Mouse (Mus musculus) left cerebral cortex, postnatal 36 days (tissue): Measurements from ENCODE around the gene 1700019N19Rik. TPM values are rescaled to one million over a fixed set of nuclear protein-coding genes. Genes with fewer than 3 reads are reported as not detected.

Source experiments
- DNase-seq, 2 experiments: peaks; one replicate each; pipeline ENCODE4 v3.0.0; 2021 to 2022; ENCODE audit warnings: low spot score in 2 of 2, mixed read lengths in 1 of 2
- intact Hi-C: fragments of 180-260 bp; cut with DNase I; formaldehyde crosslinking; loops from one replicate; pipeline ENCODE4 v1.15.1; 2025
- total RNA-seq, 2 experiments: library from RNA; stranded (reverse); gene quantifications; 2 replicates each; pipeline ENCODE4 v1.2.3; 2021

The 1700019N19Rik gene
- total RNA-seq, result 1 to 10 TPM in 1 of 2 experiments, not detected in 1; 1.1 TPM

- intact Hi-C loops, result no loop called here
These were observed at the start of gene 1700019N19Rik for GRCm38 (mm10) chr19:58794284-58794683. Gene 1700019N19Rik (minus strand): TSS chr19:58794461.

GRCm38 (mm10) chr19:58843606-58844005 is 49.3 kb upstream of the 1700019N19Rik start:
- no peak for DNase-seq

More at GRCm38 (mm10) chr19:58794284-58794683, at the start of gene 1700019N19Rik:
- no peak for DNase-seq

GRCm38 (mm10) chr19:58840721-58841271 is 46.5 kb upstream of the 1700019N19Rik start:
- intact Hi-C loops, result no loop called here
- DNase-seq, result no peak

More at GRCm38 (mm10) chr19:58843606-58844005, 49.3 kb upstream of the 1700019N19Rik start:
- intact Hi-C loops, result no loop called here

GRCm38 (mm10) chr19:58839806-58840205 is 45.5 kb upstream of the 1700019N19Rik start:
- DNase-seq, result no peak
- intact Hi-C loops, result no loop called here

- intact Hi-C loops, result no loop called here
These were observed 45.1 kb upstream of the 1700019N19Rik start for GRCm38 (mm10) chr19:58839345-58839744.

GRCm38 (mm10) chr19:58838706-58839105 is 44.4 kb upstream of the 1700019N19Rik start:
- no peak for DNase-seq
- intact Hi-C loops, result no loop called here

More at GRCm38 (mm10) chr19:58839345-58839744, 45.1 kb upstream of the 1700019N19Rik start:
- no peak for DNase-seq

GRCm38 (mm10) chr19:58833639-58834180 is 39.4 kb upstream of the 1700019N19Rik start:
- intact Hi-C loops, result no loop called here

GRCm38 (mm10) chr19:58832988-58833387 is 38.7 kb upstream of the 1700019N19Rik start:
- intact Hi-C loops, result no loop called here
- no peak for DNase-seq

More at GRCm38 (mm10) chr19:58833639-58834180, 39.4 kb upstream of the 1700019N19Rik start:
- DNase-seq, result no peak

- no peak for DNase-seq
- intact Hi-C loops, result no loop called here
These were observed 37.1 kb upstream of the 1700019N19Rik start for GRCm38 (mm10) chr19:58831280-58831922.

- intact Hi-C loops, result no loop called here
- no peak for DNase-seq
These were observed 35.9 kb upstream of the 1700019N19Rik start for GRCm38 (mm10) chr19:58830182-58830581.

- intact Hi-C loops, result no loop called here
These were observed 35.3 kb upstream of the 1700019N19Rik start for GRCm38 (mm10) chr19:58829575-58829974.

GRCm38 (mm10) chr19:58827656-58828055 is 33.4 kb upstream of the 1700019N19Rik start:
- intact Hi-C loops, result no loop called here

More at GRCm38 (mm10) chr19:58829575-58829974, 35.3 kb upstream of the 1700019N19Rik start:
- peak; percentile 66 to 69 for DNase-seq

GRCm38 (mm10) chr19:58824316-58824715 is 30.1 kb upstream of the 1700019N19Rik start:
- intact Hi-C loops, result no loop called here
- DNase-seq, result no peak

More at GRCm38 (mm10) chr19:58827656-58828055, 33.4 kb upstream of the 1700019N19Rik start:
- no peak for DNase-seq

GRCm38 (mm10) chr19:58823301-58823700 is 29.0 kb upstream of the 1700019N19Rik start:
- DNase-seq, result no peak
- intact Hi-C loops, result no loop called here

- peak; percentile 82 to 84 for DNase-seq
- intact Hi-C loops, result no loop called here
These were observed 28.4 kb upstream of the 1700019N19Rik start for GRCm38 (mm10) chr19:58822454-58823200.

- intact Hi-C loops, result no loop called here
- DNase-seq, result no peak
These were observed 24.5 kb upstream of the 1700019N19Rik start for GRCm38 (mm10) chr19:58818571-58819415.

- DNase-seq, result no peak
- intact Hi-C loops, result no loop called here
These were observed 23.1 kb upstream of the 1700019N19Rik start for GRCm38 (mm10) chr19:58817398-58817797.

GRCm38 (mm10) chr19:58816453-58817041 is 22.3 kb upstream of the 1700019N19Rik start:
- intact Hi-C loops, result no loop called here
- peak; percentile 84 to 87 for DNase-seq
